Comparison of ENCODE assay signal across 10 mouse cellular contexts in genomic region chr17:35234903-35235302, GRCm38 (mm10). TPM values are rescaled to one million over a fixed set of nuclear protein-coding genes. Genes with fewer than 3 reads are reported as not detected.
A peak's percentile ranks its signal among the peaks of the same experiment; 100 is the strongest.
DNase-seq lines count a peak whose midpoint lies in the region; ATAC-seq and TF ChIP-seq lines count a peak whose summit lies in the region.
"Had no signal": no experiment of that assay in that cellular context is flagged by ENCODE, and none has a peak within 500 bp of the region (broad histone marks: within the 10 kb centered on the region; RNA-seq: fewer than 3 reads in every experiment).

No protein-coding gene starts in this region.

- H3K27ac ChIP-seq in forebrain, embryonic 13.5 days = peak overlapping the region; percentile 97
- H3K27ac ChIP-seq in intestine, postnatal 0 days (ENCODE audit: low read depth, low read length) = peak overlapping the region; percentile 91
- H3K27ac ChIP-seq in lung, postnatal 0 days (ENCODE audit: low read length) = peak overlapping the region; percentile 95
- peak overlapping the region; percentile 98 for H3K27ac ChIP-seq in stomach, embryonic 14.5 days (ENCODE audit: low read length)

- H3K4me3 ChIP-seq in erythroblast, embryonic 14.5 days (replicated peaks) = peak overlapping the region; percentile 79
- peak overlapping the region; percentile 58 for H3K4me3 ChIP-seq in forebrain, embryonic 13.5 days
- H3K4me3 ChIP-seq in intestine, postnatal 0 days (ENCODE audit: low read depth, low read length) = peak overlapping the region; percentile 61
- peak overlapping the region; percentile 55 for H3K4me3 ChIP-seq in lung, postnatal 0 days (ENCODE audit: low read depth, low read length)
- H3K4me3 ChIP-seq in stomach, embryonic 14.5 days (ENCODE audit: low read depth, low read length) = peak overlapping the region; percentile 51

- H3K4me2 ChIP-seq in forebrain, embryonic 13.5 days = peak overlapping the region; percentile 85
- peak overlapping the region; percentile 84 for H3K4me2 ChIP-seq in intestine, postnatal 0 days (replicated peaks; ENCODE audit: low read depth)
- peak overlapping the region; percentile 63 for H3K4me2 ChIP-seq in lung, postnatal 0 days (replicated peaks; ENCODE audit: low read depth, low read length)
- H3K4me2 ChIP-seq in stomach, embryonic 14.5 days (replicated peaks; ENCODE audit: low read depth, low read length) = peak overlapping the region; percentile 74

- H3K9me3 ChIP-seq in erythroblast, embryonic 14.5 days (ENCODE audit: control insufficient read depth, low read length) = no peaks in the 10 kb centered on the region
- no peaks in the 10 kb centered on the region for H3K9me3 ChIP-seq in forebrain, embryonic 13.5 days (replicated peaks)
- no peaks in the 10 kb centered on the region for H3K9me3 ChIP-seq in intestine, postnatal 0 days (ENCODE audit: control insufficient read depth)
- no peaks in the 10 kb centered on the region for H3K9me3 ChIP-seq in lung, postnatal 0 days (ENCODE audit: low read length)
- no peaks in the 10 kb centered on the region for H3K9me3 ChIP-seq in stomach, embryonic 14.5 days (ENCODE audit: control insufficient read depth, low read depth, low read length)

- TF ChIP-seq EP300 in lung, postnatal 0 days (IDR thresholded peaks at IDR 0.05) = no peak

- peak overlapping the region; percentile 86 for H3K9ac ChIP-seq in forebrain, embryonic 13.5 days
- peak overlapping the region; percentile 72 for H3K9ac ChIP-seq in intestine, postnatal 0 days (ENCODE audit: low read depth, low read length)
- peak overlapping the region; percentile 68 for H3K9ac ChIP-seq in lung, postnatal 0 days (replicated peaks; ENCODE audit: low read depth)
- H3K9ac ChIP-seq in stomach, embryonic 14.5 days (replicated peaks; ENCODE audit: low read depth, low read length) = peak overlapping the region; percentile 81

- H3K4me1 ChIP-seq in erythroblast, embryonic 14.5 days (ENCODE audit: control insufficient read depth) = peaks cover 52% of the 10 kb centered on the region
- H3K4me1 ChIP-seq in forebrain, embryonic 13.5 days = peaks cover 32% of the 10 kb centered on the region
- H3K4me1 ChIP-seq in intestine, postnatal 0 days (replicated peaks; ENCODE audit: control insufficient read depth, insufficient read depth, low read length) = no peaks in the 10 kb centered on the region; the same call in 1 of the 2 replicates
- H3K4me1 ChIP-seq in lung, postnatal 0 days (ENCODE audit: insufficient read depth, low read depth, low read length) = peaks cover 6% of the 10 kb centered on the region; the same call in 1 of the 2 replicates
- peaks cover 31% of the 10 kb centered on the region for H3K4me1 ChIP-seq in stomach, embryonic 14.5 days (ENCODE audit: control insufficient read depth, insufficient read depth, low read length)

- no peak for ATAC-seq in erythroblast, adult 5-6 weeks (replicated peaks; ENCODE audit: low FRiP score, poor library complexity, severe bottlenecking)
- ATAC-seq in forebrain, embryonic 13.5 days = no peak
- ATAC-seq in intestine, postnatal 0 days = no peak
- peak; percentile 27 for ATAC-seq in lung, postnatal 0 days
- ATAC-seq in stomach, embryonic 14.5 days (ENCODE audit: insufficient number of reproducible peaks, insufficient read depth, low FRiP score, low read depth) = no peak

- WGBS in forebrain, embryonic 13.5 days = 15% methylated on average over 28 of the region's 31 CpGs
- 2% methylated on average over 31 of the region's 31 CpGs for WGBS in intestine, postnatal 0 days
- WGBS in lung, postnatal 0 days = 8% methylated on average over 31 of the region's 31 CpGs
- 6% methylated on average over 31 of the region's 31 CpGs for WGBS in stomach, embryonic 14.5 days

- 0 out of 2 replicates have a peak, but pooled peaks have one; percentile 23 for TF ChIP-seq CTCF in intestine, postnatal 0 days (IDR thresholded peaks at IDR 0.05; ENCODE audit: low read depth)
- TF ChIP-seq CTCF in lung, postnatal 0 days (IDR thresholded peaks at IDR 0.05) = peak; percentile 17; the same call in 1 of the 2 replicates

- DNase-seq in adrenal gland, postnatal 10 days = peak; percentile 68
- peak; percentile 70 for DNase-seq in lung, postnatal 0 days (ENCODE audit: low spot score)
- DNase-seq in gastrocnemius, postnatal 25 days = no peak

- no peaks in the 10 kb centered on the region for H3K27me3 ChIP-seq in erythroblast, embryonic 14.5 days (ENCODE audit: control insufficient read depth)
- no peaks in the 10 kb centered on the region for H3K27me3 ChIP-seq in forebrain, embryonic 13.5 days
- H3K27me3 ChIP-seq in intestine, postnatal 0 days (replicated peaks; ENCODE audit: control insufficient read depth, insufficient read depth, low read length) = no peaks in the 10 kb centered on the region
- no peaks in the 10 kb centered on the region for H3K27me3 ChIP-seq in lung, postnatal 0 days (replicated peaks; ENCODE audit: insufficient read depth, low read length)
- no peaks in the 10 kb centered on the region for H3K27me3 ChIP-seq in stomach, embryonic 14.5 days (ENCODE audit: control insufficient read depth, insufficient read depth, low read length)
- H3K27me3 ChIP-seq: Patski had no signal

- H3K36me3 ChIP-seq in erythroblast, embryonic 14.5 days (ENCODE audit: control insufficient read depth) = peaks cover 33% of the 10 kb centered on the region
- H3K36me3 ChIP-seq in forebrain, embryonic 13.5 days (ENCODE audit: poor library complexity, severe bottlenecking) = peaks cover 25% of the 10 kb centered on the region
- peaks cover 32% of the 10 kb centered on the region for H3K36me3 ChIP-seq in intestine, postnatal 0 days (ENCODE audit: control insufficient read depth, insufficient read depth)
- no peaks in the 10 kb centered on the region; the same call in 1 of the 2 replicates for H3K36me3 ChIP-seq in lung, postnatal 0 days (ENCODE audit: insufficient read depth, low read length)
- peaks cover 9% of the 10 kb centered on the region; the same call in 1 of the 2 replicates for H3K36me3 ChIP-seq in stomach, embryonic 14.5 days (ENCODE audit: control insufficient read depth, insufficient read depth, low read length)

RNA-seq across cellular contexts. Expression of gene Nfkbil1, which starts 0.7 kb away (rescaled TPM):
- 1.6 TPM in 2 replicates for polyA plus RNA-seq in erythroblast, embryonic 14.5 days (2012)
- 0.58 and 1.0 TPM in 2 replicates for total RNA-seq in erythroblast, adult 5-6 weeks (2015; ENCODE audit: low replicate concordance)
- total RNA-seq in erythroblast, adult 5-6 weeks (2017; ENCODE audit: low replicate concordance) = 2.2 TPM in 1 of 2 replicates, not detected in the other
- 10 to 100 TPM; 17.3 to 17.5 TPM for total RNA-seq in adrenal gland, postnatal 10 days (2021)
- polyA plus RNA-seq in forebrain, embryonic 13.5 days (2015; fragmentation: Nextera tagmentation; extraction: Ambion mirVana) = 10.5 and 11.2 TPM in 2 replicates
- polyA plus RNA-seq in intestine, postnatal 0 days (2015; fragmentation: Nextera tagmentation; extraction: Ambion mirVana) = 8.1 and 8.2 TPM in 2 replicates
- polyA plus RNA-seq in lung, postnatal 0 days (2015; fragmentation: Nextera tagmentation; extraction: Ambion mirVana) = 11.2 and 12.2 TPM in 2 replicates
- 3.5 and 3.8 TPM in 2 replicates for polyA plus RNA-seq in stomach, embryonic 14.5 days (2014; fragmentation: Nextera tagmentation; extraction: Ambion mirVana)
- 1 to 10 TPM; 5.6 to 6.8 TPM for total RNA-seq in gastrocnemius, postnatal 25 days (2021)

RNA-seq across cellular contexts. Expression of gene Atp6v1g2, which starts 1.4 kb away (rescaled TPM):
- 0.04 and 0.37 TPM in 2 replicates for polyA plus RNA-seq in erythroblast, embryonic 14.5 days (2012)
- total RNA-seq in erythroblast, adult 5-6 weeks (2015; ENCODE audit: low replicate concordance) = 1.0 and 2.7 TPM in 2 replicates
- total RNA-seq in erythroblast, adult 5-6 weeks (2017; ENCODE audit: low replicate concordance) = 3.8 TPM in 1 of 2 replicates, not detected in the other
- 1 to 10 TPM; 5.6 to 9.4 TPM for total RNA-seq in adrenal gland, postnatal 10 days (2021)
- polyA plus RNA-seq in forebrain, embryonic 13.5 days (2015; fragmentation: Nextera tagmentation; extraction: Ambion mirVana) = 20.8 and 24.3 TPM in 2 replicates
- 4.1 and 4.3 TPM in 2 replicates for polyA plus RNA-seq in intestine, postnatal 0 days (2015; fragmentation: Nextera tagmentation; extraction: Ambion mirVana)
- polyA plus RNA-seq in lung, postnatal 0 days (2015; fragmentation: Nextera tagmentation; extraction: Ambion mirVana) = 4.7 and 6.1 TPM in 2 replicates
- 8.1 and 8.5 TPM in 2 replicates for polyA plus RNA-seq in stomach, embryonic 14.5 days (2014; fragmentation: Nextera tagmentation; extraction: Ambion mirVana)
- total RNA-seq in gastrocnemius, postnatal 25 days (2021) = 1 to 10 TPM; 1.9 to 2.3 TPM

RNA-seq across cellular contexts. Expression of gene Ddx39b, which starts 6.6 kb away (rescaled TPM):
- 18.8 and 20.8 TPM in 2 replicates for polyA plus RNA-seq in erythroblast, embryonic 14.5 days (2012)
- total RNA-seq in erythroblast, adult 5-6 weeks (2015; ENCODE audit: low replicate concordance) = 65.7 and 80.5 TPM in 2 replicates
- total RNA-seq in erythroblast, adult 5-6 weeks (2017; ENCODE audit: low replicate concordance) = 48.1 and 50.2 TPM in 2 replicates
- total RNA-seq in adrenal gland, postnatal 10 days (2021) = 100 to 1,000 TPM; 189 to 235 TPM
- 592 and 632 TPM in 2 replicates for polyA plus RNA-seq in forebrain, embryonic 13.5 days (2015; fragmentation: Nextera tagmentation; extraction: Ambion mirVana)
- polyA plus RNA-seq in intestine, postnatal 0 days (2015; fragmentation: Nextera tagmentation; extraction: Ambion mirVana) = 125 and 127 TPM in 2 replicates
- polyA plus RNA-seq in lung, postnatal 0 days (2015; fragmentation: Nextera tagmentation; extraction: Ambion mirVana) = 161 and 170 TPM in 2 replicates
- 467 and 480 TPM in 2 replicates for polyA plus RNA-seq in stomach, embryonic 14.5 days (2014; fragmentation: Nextera tagmentation; extraction: Ambion mirVana)
- 10 to 100 TPM; 71.5 to 79.1 TPM for total RNA-seq in gastrocnemius, postnatal 25 days (2021)

RNA-seq across cellular contexts. Expression of gene Gm16181, which starts 14.3 kb away (rescaled TPM):
- not detected in 2 replicates for polyA plus RNA-seq in erythroblast, embryonic 14.5 days (2012)
- not detected in 2 replicates for total RNA-seq in erythroblast, adult 5-6 weeks (2015; ENCODE audit: low replicate concordance)
- not detected in 2 replicates for total RNA-seq in erythroblast, adult 5-6 weeks (2017; ENCODE audit: low replicate concordance)
- 1 to 10 TPM in 1 of 2 experiments, not detected in 1; 1.3 TPM for total RNA-seq in adrenal gland, postnatal 10 days (2021)
- polyA plus RNA-seq in forebrain, embryonic 13.5 days (2015; fragmentation: Nextera tagmentation; extraction: Ambion mirVana) = 0.37 and 0.59 TPM in 2 replicates
- polyA plus RNA-seq in intestine, postnatal 0 days (2015; fragmentation: Nextera tagmentation; extraction: Ambion mirVana) = 0.23 and 0.30 TPM in 2 replicates
- 0.60 TPM in 1 of 2 replicates, not detected in the other for polyA plus RNA-seq in lung, postnatal 0 days (2015; fragmentation: Nextera tagmentation; extraction: Ambion mirVana)
- polyA plus RNA-seq in stomach, embryonic 14.5 days (2014; fragmentation: Nextera tagmentation; extraction: Ambion mirVana) = not detected in 2 replicates
- total RNA-seq in gastrocnemius, postnatal 25 days (2021) = under 1 TPM in 1 of 2 experiments, not detected in 1; 0.70 TPM
- total RNA-seq: left cerebral cortex, postnatal 10 days had no signal

RNA-seq across cellular contexts. Expression of gene H2-D1, which starts 27.6 kb away (rescaled TPM):
- polyA plus RNA-seq in erythroblast, embryonic 14.5 days (2012) = 2.4 and 2.7 TPM in 2 replicates
- 117 and 224 TPM in 2 replicates for total RNA-seq in erythroblast, adult 5-6 weeks (2015; ENCODE audit: low replicate concordance)
- 217 and 402 TPM in 2 replicates for total RNA-seq in erythroblast, adult 5-6 weeks (2017; ENCODE audit: low replicate concordance)
- 100 to 1,000 TPM; 105 to 116 TPM for total RNA-seq in adrenal gland, postnatal 10 days (2021)
- 37.7 and 45.8 TPM in 2 replicates for polyA plus RNA-seq in forebrain, embryonic 13.5 days (2015; fragmentation: Nextera tagmentation; extraction: Ambion mirVana)
- polyA plus RNA-seq in intestine, postnatal 0 days (2015; fragmentation: Nextera tagmentation; extraction: Ambion mirVana) = 672 and 681 TPM in 2 replicates
- 530 and 579 TPM in 2 replicates for polyA plus RNA-seq in lung, postnatal 0 days (2015; fragmentation: Nextera tagmentation; extraction: Ambion mirVana)
- polyA plus RNA-seq in stomach, embryonic 14.5 days (2014; fragmentation: Nextera tagmentation; extraction: Ambion mirVana) = 77.6 and 83.3 TPM in 2 replicates
- total RNA-seq in gastrocnemius, postnatal 25 days (2021) = 10 to 100 TPM; 30.2 to 57.3 TPM
